Mouse (Mus musculus): ENCODE measurements around the gene Rdh7.

GRCm38 (mm10) chr10:127936747-127937409 lies 48.3 kb upstream of the Rdh7 start:
- TF ChIP-seq CTCF (IDR thresholded peaks at IDR 0.05; ENCODE audit: low read depth, low read length): no peak
- no peak for TF ChIP-seq GATA1 (IDR thresholded peaks at IDR 0.05; ENCODE audit: borderline replicate concordance, low read length)
- no peak for TF ChIP-seq TAL1 (conservative IDR thresholded peaks at IDR 0.05; ENCODE audit: low read depth, low read length)
